Mouse (Mus musculus) bone marrow macrophage, adult 2 months (primary cell): Measurements from ENCODE around the gene Cypt2. TPM values are rescaled to one million over a fixed set of nuclear protein-coding genes. Genes with fewer than 3 reads are reported as not detected.
"Not testable (repeated sequence)": the region's sequence is repeated elsewhere in the genome, so short reads cannot be mapped to it uniquely, and the experiment has no call there.

Experiments used
- H3K27ac ChIP-seq: 2 replicates; pipeline ENCODE4 v1.5.1; 2012; ENCODE audit warnings: low read depth, low read length; ENCODE audit not compliant: insufficient read depth
- H3K4me1 ChIP-seq: 2 replicates; pipeline ENCODE4 v1.6.1; 2012; ENCODE audit warnings: low read length; ENCODE audit not compliant: control insufficient read depth, insufficient read depth
- H3K4me3 ChIP-seq: 2 replicates; pipeline ENCODE4 v1.5.1; 2012; ENCODE audit warnings: mild to moderate bottlenecking, low read length, moderate library complexity; ENCODE audit not compliant: insufficient read depth
- CTCF ChIP-seq: IDR thresholded peaks from 2 replicates; pipeline ENCODE4 v1.5.1; 2012; ENCODE audit warnings: low read depth, mild to moderate bottlenecking, low read length, moderate library complexity
- POLR2A ChIP-seq: IDR thresholded peaks from 2 replicates; pipeline ENCODE4 v1.6.1; 2012; ENCODE audit warnings: mild to moderate bottlenecking, low read depth, low read length, borderline replicate concordance
- polyA plus RNA-seq: library from polyadenylated mRNA; stranded (reverse); fragments of >200 nt; gene quantifications from 2 replicates; pipeline ENCODE4 v1.2.4, GENCODE M21; 2012; ENCODE audit not compliant: missing spikeins, insufficient read depth, insufficient read length

Cypt2 gene
- not detected in 2 replicates for polyA plus RNA-seq

GRCm38 (mm10) chrX:105499472-105499871 lies at the start of gene Cypt2:
Gene Cypt2, plus strand, starts transcription at chrX:105499772.
- not testable (repeated sequence) for H3K4me3 ChIP-seq, H3K27ac ChIP-seq, H3K4me1 ChIP-seq

DNA sequence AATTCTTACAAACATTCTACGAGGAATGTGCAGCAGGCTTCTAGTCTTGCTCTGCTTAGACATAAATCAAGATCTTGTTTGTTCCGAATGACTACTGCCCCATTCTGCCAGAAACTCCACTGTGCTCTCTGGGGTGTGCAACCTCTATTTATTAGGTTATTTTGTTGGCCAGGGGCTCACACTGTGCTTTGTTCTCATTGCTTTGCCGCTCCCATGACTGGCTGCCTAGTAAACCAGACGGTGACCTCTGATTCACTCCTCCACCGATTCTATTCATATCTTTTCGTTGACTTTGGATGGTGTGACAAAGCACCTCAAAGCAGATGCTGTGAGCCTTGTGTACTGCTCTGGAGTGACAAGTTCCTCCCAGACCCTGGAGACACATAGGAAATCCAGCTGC lies 46.7 kb downstream of the Cypt2 start:
- no peak for TF ChIP-seq POLR2A
- no peak for TF ChIP-seq CTCF

More for the DNA sequence above, 46.7 kb downstream of the Cypt2 start:
- no peak overlapping the region for H3K4me3 ChIP-seq
- H3K27ac ChIP-seq: no peak overlapping the region
- no peaks in the 10 kb centered on the region for H3K4me1 ChIP-seq
